19 mouse cellular contexts compared by ENCODE assay signal in the genomic region with DNA sequence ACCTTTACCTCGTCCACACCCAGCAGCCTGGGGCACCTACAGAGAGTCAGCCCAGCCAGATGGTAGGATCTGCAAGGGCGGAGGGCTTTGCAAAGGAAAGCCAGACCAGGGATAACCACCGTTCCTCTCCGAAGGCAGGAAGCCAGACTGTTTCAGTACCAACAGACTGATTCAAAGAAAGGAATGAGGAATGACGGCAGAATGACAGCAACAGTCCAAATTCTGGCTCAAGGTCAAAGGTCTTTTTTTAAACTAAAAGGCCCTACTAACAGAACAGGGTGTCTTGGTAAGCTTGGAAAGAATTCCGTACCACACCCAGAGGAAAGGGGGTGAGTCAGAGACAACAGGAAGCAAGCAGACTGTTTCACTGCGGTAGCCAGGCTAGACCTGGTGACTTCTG. TPM values are rescaled to one million over a fixed set of nuclear protein-coding genes. Genes with fewer than 3 reads are reported as not detected.
A peak's percentile ranks its signal among the peaks of the same experiment; 100 is the strongest.
DNase-seq lines count a peak whose midpoint lies in the region; ATAC-seq and TF ChIP-seq lines count a peak whose summit lies in the region.
"Had no signal": no experiment of that assay in that cellular context is flagged by ENCODE, and none has a peak within 500 bp of the region (broad histone marks: within the 10 kb centered on the region; RNA-seq: fewer than 3 reads in every experiment).

No protein-coding gene starts in this region.

- intact Hi-C loops in left cerebral cortex, postnatal 4 days (cut with DNase I) = no loop called here

- CTCF ChIA-PET in Patski (lab: Charles Lee) = interaction anchor here (0.8 to 1.3 kb wide), 5 partner anchors 20 to 166 kb away, joined by 3 to 6 read pairs (median 3); no protein-coding TSS in a partner anchor

- H3ac ChIP-seq in myocyte (ENCODE audit: control insufficient read depth, insufficient read length) = no peak overlapping the region

- TF ChIP-seq POLR2A in myocyte (IDR thresholded peaks at IDR 0.05; ENCODE audit: insufficient read length, low read depth) = no peak

- 93% methylated on average over 7 of the region's 7 CpGs for WGBS in forebrain, embryonic 11.5 days

- no peaks in the 10 kb centered on the region for H3K4me1 ChIP-seq in forebrain, embryonic 11.5 days (replicated peaks; ENCODE audit: control insufficient read depth, insufficient read depth, low read length)
- H3K4me1 ChIP-seq: forebrain, embryonic 13.5 days had no signal

- in situ Hi-C loops in Patski (cut with MboI; ENCODE audit: low pct_unique_long_range_greater_than_20kb) = loop anchor here (5.0 to 10.0 kb wide), 3 partner anchors 33 to 123 kb away; no protein-coding TSS in a partner anchor

- no peak overlapping the region for H3K4me3 ChIP-seq in myocyte
- no peak overlapping the region for H3K4me3 ChIP-seq in forebrain, embryonic 11.5 days (ENCODE audit: low read depth, low read length)
- H3K4me3 ChIP-seq: embryonic facial prominence, embryonic 12.5 days; forebrain, embryonic 13.5 days; liver, embryonic 15.5 days; midbrain, embryonic 12.5 days had no signal

- ATAC-seq in Patski = peak; percentile 45
- no peak for ATAC-seq in forebrain, embryonic 11.5 days (replicated peaks; ENCODE audit: low FRiP score)
- ATAC-seq: forebrain, embryonic 13.5 days; inflammation-experienced regulatory T-cells, adult 6 months had no signal

- POLR2A ChIA-PET in Patski (lab: Charles Lee) = no interaction called here

- no peaks in the 10 kb centered on the region for H3K9me3 ChIP-seq in forebrain, embryonic 11.5 days (ENCODE audit: control insufficient read depth, low read length)
- H3K9me3 ChIP-seq: embryonic facial prominence, embryonic 12.5 days; forebrain, embryonic 13.5 days; liver, embryonic 15.5 days; midbrain, embryonic 12.5 days had no signal

- H3K27ac ChIP-seq in forebrain, embryonic 11.5 days (ENCODE audit: low read depth, low read length) = no peak overlapping the region
- H3K27ac ChIP-seq: embryonic facial prominence, embryonic 12.5 days; forebrain, embryonic 13.5 days; liver, embryonic 15.5 days; midbrain, embryonic 12.5 days had no signal

- DNase-seq in gastrocnemius, adult 18-20 months (ENCODE audit: low spot score) = peak; percentile 69
- DNase-seq in gastrocnemius, postnatal 4 days (ENCODE audit: low spot score in 2 of 2) = no peak
- peak; percentile 53 for DNase-seq in kidney, adult 9 months
- no peak for DNase-seq in kidney, postnatal 4 days
- no peak for DNase-seq in Patski (ENCODE audit: low read depth, low spot score)
- DNase-seq in forebrain, embryonic 11.5 days (ENCODE audit: low spot score) = no peak
- DNase-seq in left cerebral cortex, postnatal 4 days = no peak
- DNase-seq: adrenal gland, postnatal 14 days; cerebellum, postnatal 25 days; kidney, postnatal 10 days; lung, postnatal 4 days; thymus, postnatal 25 days had no signal

- no peak for TF ChIP-seq CTCF in Patski (IDR thresholded peaks at IDR 0.05)

- H3K36me3 ChIP-seq in myocyte (ENCODE audit: control insufficient read depth, insufficient read depth) = peaks cover 26% of the 10 kb centered on the region
- H3K36me3 ChIP-seq in forebrain, embryonic 11.5 days (ENCODE audit: control insufficient read depth, insufficient read depth, low read length) = no peaks in the 10 kb centered on the region; the same call in 1 of the 2 replicates

- no peaks in the 10 kb centered on the region for H3K27me3 ChIP-seq in Patski
- no peaks in the 10 kb centered on the region for H3K27me3 ChIP-seq in myocyte (ENCODE audit: control insufficient read depth, insufficient read depth, insufficient read length)
- no peaks in the 10 kb centered on the region; the same call in 1 of the 2 replicates for H3K27me3 ChIP-seq in forebrain, embryonic 11.5 days (ENCODE audit: control insufficient read depth, insufficient read depth, low read length)

- no peaks in the 10 kb centered on the region for H3K79me2 ChIP-seq in myocyte (ENCODE audit: control insufficient read depth, insufficient read depth)

- no peak overlapping the region for H3K9ac ChIP-seq in forebrain, embryonic 11.5 days (ENCODE audit: low read length)
- H3K9ac ChIP-seq: embryonic facial prominence, embryonic 12.5 days; forebrain, embryonic 13.5 days; liver, embryonic 15.5 days; midbrain, embryonic 12.5 days had no signal

- H3K4me2 ChIP-seq in myocyte (ENCODE audit: low read depth) = peak overlapping the region; percentile 40
- H3K4me2 ChIP-seq in forebrain, embryonic 11.5 days (ENCODE audit: low read depth, low read length, severe bottlenecking) = no peak overlapping the region
- H3K4me2 ChIP-seq: embryonic facial prominence, embryonic 12.5 days; forebrain, embryonic 13.5 days; liver, embryonic 15.5 days; midbrain, embryonic 12.5 days had no signal

TF ChIP-seq in myocyte, 11 proteins besides CTCF, POLR2A, EP300 and RAD21:
- TF ChIP-seq SRF (IDR thresholded peaks at IDR 0.05; ENCODE audit: control insufficient read depth, insufficient read length, low read depth) (no peak), E2F4 (IDR thresholded peaks at IDR 0.05; ENCODE audit: insufficient read depth) (no peak), MYOG (IDR thresholded peaks at IDR 0.05; ENCODE audit: control insufficient read depth in 1 of 3, insufficient read depth in 1 of 3, insufficient read length in 2 of 3, low read depth in 2 of 3) (no peak), POLR2AphosphoS2 (IDR thresholded peaks at IDR 0.05; ENCODE audit: insufficient read length, low read depth) (peak; percentile 56)

RNA-seq across cellular contexts. Expression of gene Got1, which starts 25.5 kb away (rescaled TPM):
- 100 to 1,000 TPM; 394 to 432 TPM for total RNA-seq in gastrocnemius, adult 18-20 months (2021)
- total RNA-seq in gastrocnemius, postnatal 4 days (2021) = 100 to 1,000 TPM; 102 to 115 TPM
- polyA plus RNA-seq in Patski (2021) (311 TPM), myocyte (2012; fragmentation: generic; extraction: Trizol) (196 TPM)
- 45.5 and 48.2 TPM in 2 replicates for polyA plus RNA-seq in forebrain, embryonic 11.5 days (2014; fragmentation: Nextera tagmentation; extraction: Ambion mirVana)
- 10 to 100 TPM; 75.4 to 89.8 TPM for total RNA-seq in left cerebral cortex, postnatal 4 days (2021)

RNA-seq across cellular contexts. Expression of gene Cnnm1, which starts 58.6 kb away (rescaled TPM):
- under 1 TPM in 1 of 2 experiments, not detected in 1; 0.12 TPM for total RNA-seq in gastrocnemius, adult 18-20 months (2021)
- under 1 TPM; 0.42 to 0.47 TPM for total RNA-seq in gastrocnemius, postnatal 4 days (2021)
- polyA plus RNA-seq in Patski (2021) (not detected), myocyte (2012; fragmentation: generic; extraction: Trizol) (not detected)
- 0.35 and 0.37 TPM in 2 replicates for polyA plus RNA-seq in forebrain, embryonic 11.5 days (2014; fragmentation: Nextera tagmentation; extraction: Ambion mirVana)
- total RNA-seq in left cerebral cortex, postnatal 4 days (2021) = 10 to 100 TPM; 24.6 to 25.8 TPM
- total RNA-seq: hematopoietic stem cell, adult 5-6 weeks had no signal
- polyA plus RNA-seq: inflammation-experienced regulatory T-cells, adult 6 months had no signal

Comparison
In these comparisons a context has a peak if more than half of its experiments do, and no peak if none do; other contexts are left out.
1. DNase-seq: peak in gastrocnemius, adult 18-20 months (single experiment) and kidney, adult 9 months (single experiment); none in gastrocnemius, postnatal 4 days (0 of 2), kidney, postnatal 4 days (0 of 2), Patski (single experiment), forebrain, embryonic 11.5 days (single experiment) and left cerebral cortex, postnatal 4 days (single experiment).
2. RNA of gene Cnnm1, which starts 58.6 kb away (total RNA-seq): 24.6 to 25.8 TPM in left cerebral cortex, postnatal 4 days; 0.42 to 0.47 TPM in gastrocnemius, postnatal 4 days and 0.12 TPM in gastrocnemius, adult 18-20 months; every median in the first group is over 10 times any median in the second.